Mouse (Mus musculus): ENCODE data around the gene Fbxl7.

- TF ChIP-seq CTCF (IDR thresholded peaks at IDR 0.05; ENCODE audit: low read depth, low read length) (no peak), GATA1 (IDR thresholded peaks at IDR 0.05; ENCODE audit: borderline replicate concordance, low read length) (no peak), TAL1 (conservative IDR thresholded peaks at IDR 0.05; ENCODE audit: low read depth, low read length) (no peak)
These were observed 179.2 kb downstream of the Fbxl7 start for GRCm38 (mm10) chr15:26716181-26716580.

Data from G1E (cell line).